Mouse (Mus musculus) kidney, adult 18-20 months (tissue): ENCODE data around the gene Rnase1.

Source experiments
- DNase-seq: peaks from one replicate; pipeline ENCODE4 v3.0.0; 2021

The Rnase1 gene

DNA sequence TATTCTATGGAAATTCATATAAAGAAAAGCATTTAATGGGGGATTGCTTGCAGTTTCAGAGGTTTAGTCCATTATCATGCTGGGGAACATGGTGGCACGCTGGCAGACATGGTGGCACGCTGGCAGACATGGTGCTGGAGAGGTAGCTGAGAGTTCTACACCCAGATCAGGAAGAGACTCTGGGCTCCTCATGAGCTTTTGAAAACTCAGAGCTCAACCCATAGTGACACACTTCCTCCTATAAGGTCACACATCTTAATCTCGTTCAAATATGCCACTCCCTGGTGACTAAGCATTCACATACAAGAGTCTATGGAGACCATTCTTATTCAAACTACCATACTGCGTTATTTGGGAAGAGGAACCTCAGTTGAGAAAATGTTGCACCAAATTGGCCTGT lies 14.2 kb downstream of the Rnase1 start:
- no peak for DNase-seq

DNA sequence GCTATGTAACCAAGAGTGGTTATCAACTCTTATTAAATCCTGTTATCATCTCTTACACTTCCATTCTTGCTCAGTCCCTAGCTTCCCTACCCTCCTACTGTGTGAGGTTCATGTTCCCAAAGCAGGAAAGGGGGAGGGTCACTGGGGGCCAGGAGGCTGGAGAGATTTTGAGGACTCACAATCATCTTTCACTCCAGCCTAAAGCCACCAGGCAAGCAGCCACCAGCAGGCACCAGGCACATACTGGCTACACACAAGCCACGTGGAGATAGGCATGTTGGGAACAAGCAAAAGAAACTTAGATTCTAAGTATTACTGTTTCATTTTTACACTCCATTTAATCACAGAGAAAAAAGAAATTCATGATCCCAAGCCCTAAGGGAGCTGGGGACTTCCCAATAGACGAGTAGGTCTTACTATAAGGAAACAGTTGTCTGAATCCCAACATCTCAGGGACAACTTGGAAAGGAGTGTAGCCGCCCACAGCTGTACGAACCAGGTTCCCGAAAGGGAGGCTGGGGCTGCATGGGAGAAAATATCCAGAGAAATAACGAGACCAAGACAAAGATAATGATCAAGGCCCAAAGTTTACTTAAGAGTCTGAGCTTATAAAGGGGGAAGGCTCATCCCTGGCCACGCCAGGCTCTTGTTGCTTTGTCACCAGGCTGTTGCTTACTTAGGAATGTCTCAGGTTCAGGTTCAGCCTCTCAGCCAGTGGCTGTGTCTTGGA lies 15.3 kb downstream of the Rnase1 start:
- DNase-seq = no peak

DNA sequence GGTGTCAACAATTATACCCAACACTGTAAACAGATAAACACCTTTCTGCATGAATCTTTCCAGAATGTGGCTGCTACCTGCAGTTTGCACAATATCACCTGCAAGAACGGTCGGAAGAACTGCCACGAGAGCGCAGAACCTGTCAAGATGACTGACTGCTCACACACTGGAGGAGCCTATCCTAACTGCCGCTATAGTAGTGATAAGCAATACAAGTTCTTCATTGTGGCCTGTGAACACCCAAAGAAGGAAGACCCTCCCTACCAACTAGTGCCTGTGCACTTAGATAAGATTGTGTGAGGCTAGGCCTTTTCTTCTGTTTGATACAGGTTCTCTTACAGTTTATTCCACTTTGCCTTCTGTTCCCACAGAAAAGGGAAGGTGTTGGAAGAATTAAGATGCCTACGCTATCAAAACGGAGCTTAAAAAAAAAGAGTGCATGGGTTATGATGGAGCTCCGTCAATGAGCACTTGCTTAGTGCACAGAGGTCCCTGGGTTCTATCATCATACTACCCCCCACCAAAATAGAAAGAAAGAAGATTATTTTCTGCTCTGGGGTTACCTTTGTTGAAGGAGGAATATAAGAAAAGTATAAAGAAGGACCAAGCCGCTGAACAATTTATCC lies 16.2 kb downstream of the Rnase1 start:
- DNase-seq = no peak

DNA sequence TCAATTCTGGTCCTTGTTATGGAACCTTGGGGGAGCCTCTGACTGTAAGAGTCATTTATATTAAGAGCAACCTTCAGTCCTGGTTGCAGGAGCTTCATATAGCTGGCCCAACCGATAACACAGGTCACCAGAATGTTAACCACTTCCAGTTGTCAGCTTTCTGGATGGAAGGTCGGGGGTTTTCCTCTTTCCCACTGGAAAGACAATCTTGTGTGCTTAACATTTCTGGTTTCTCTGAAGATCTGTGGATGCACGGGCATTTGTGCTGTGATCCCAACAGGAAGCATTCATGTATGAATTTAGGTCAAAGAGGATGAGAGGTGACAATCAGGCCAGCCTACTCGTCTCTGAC lies 17.0 kb downstream of the Rnase1 start:
- DNase-seq = no peak

DNA sequence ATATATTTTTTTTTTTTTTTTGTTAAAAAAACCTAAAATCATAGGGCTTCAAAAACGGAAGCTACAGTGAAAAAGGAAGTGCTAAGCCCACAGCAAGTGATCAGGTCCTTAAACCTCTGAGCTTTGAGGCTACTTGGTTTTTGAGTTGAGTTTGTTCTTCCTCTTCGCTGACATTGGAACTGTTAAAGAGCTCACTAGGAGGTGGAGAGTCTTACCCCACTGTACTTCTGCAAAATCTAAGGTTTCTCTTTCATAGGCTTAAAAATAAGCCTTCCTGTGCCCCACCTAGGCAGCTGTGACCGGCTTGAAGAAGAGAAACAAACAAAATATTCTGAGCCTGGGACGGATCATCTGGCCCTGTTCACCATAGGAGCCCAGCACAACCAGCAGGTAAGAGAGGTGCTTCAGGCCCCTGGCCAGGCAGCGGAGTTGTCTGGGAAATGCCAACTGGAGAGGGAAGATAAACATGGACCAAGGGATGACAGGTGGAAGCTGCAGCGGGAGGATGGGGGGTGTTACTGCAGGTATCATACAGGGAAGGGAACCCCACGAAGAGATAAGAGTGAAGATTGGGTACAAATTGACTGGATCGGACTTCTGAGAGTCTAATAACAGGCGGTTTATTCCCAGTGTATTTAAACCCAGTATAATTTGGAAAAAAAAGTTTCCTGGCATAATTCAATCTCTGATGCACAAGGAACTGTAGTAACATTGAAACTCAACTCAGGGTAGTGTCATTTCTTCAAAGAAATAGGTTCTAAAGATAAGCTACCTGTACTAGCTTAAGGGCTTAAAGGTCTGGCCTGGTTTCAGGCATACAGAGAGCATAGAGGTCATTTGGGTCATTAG lies 17.6 kb downstream of the Rnase1 start:
- no peak for DNase-seq

DNA sequence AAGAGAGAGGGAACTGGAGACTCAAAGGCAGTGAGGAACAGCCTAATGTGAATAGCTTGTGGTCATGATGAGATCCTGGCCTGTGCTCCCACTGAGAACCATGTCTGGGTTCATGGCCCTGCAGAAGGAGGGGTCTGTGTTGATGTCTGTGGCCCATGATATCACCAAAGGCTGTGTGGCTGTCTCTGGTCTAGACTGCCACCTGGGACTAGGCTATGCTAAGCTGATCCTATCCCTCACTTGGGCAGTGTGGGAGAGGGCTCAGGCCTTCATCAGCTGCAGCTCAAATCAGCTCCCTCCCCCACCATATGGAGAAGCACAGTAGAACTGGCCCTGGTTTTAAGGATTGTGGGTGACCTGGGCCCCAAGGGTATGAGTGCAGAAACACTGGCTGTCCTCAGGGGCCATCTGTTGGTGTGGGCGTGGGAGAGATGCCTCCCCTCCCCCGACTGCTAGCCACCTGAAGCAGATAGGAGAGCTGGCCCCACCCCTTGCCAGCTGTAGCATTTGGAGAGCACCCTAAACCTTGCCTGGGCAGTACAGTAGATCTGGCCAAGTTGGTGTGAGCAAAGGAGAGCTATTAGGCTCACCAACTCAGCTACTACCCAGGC lies 18.8 kb downstream of the Rnase1 start:
- no peak for DNase-seq

DNA sequence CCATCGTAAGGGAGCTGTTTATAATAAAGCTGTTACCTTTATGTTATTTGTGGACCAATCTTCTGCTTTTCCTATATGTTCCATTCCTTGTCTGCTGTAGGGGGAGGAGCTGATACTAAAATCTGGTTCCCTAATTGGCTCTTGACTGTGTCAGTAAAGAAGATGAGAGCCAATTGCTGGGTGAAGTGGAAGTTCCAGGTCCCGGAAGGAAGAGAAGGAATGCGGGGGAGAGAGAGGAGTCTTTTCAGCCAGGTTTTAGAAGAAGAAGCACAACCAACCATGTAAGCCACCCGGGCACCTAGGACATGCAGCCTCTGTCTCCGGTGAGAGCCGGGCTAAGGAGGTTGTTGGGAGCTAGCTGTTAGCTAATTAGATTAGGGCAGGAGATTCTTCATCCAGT lies 20.9 kb downstream of the Rnase1 start:
- DNase-seq = no peak

DNA sequence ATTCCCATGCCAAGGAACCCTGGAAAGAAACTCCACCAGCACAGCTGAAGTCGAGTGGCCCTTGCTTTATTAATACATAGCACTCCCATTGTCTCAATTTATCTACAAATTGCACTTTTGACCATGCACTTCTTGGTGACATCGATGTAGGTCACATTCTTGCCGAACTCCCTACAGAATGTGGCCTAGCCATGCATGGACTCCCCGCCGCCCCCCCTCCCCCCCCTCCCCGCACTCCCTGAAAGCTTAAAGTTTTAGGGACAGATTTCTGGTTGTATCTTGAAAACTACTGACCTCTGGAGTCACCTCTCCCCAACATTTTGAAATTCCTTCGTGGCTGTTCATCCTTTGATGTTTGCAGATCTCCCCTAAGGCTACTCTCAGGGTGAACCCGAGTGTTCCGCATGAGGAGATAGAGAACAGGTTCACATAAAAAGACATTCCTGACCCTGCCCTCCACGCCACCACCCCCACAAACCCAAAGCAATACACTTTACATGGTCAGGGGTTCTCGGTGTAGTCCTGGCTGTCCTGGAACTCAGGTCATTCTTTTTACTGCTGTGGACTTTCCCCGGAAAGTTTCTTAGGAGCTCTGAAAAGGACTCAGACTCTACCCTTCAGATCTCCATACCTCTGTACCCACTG lies 32.5 kb downstream of the Rnase1 start, which contains the start of gene Eddm3b:
Eddm3b (plus strand) TSS at position 511 of the 645 bp plus-strand sequence.
- DNase-seq = no peak

DNA sequence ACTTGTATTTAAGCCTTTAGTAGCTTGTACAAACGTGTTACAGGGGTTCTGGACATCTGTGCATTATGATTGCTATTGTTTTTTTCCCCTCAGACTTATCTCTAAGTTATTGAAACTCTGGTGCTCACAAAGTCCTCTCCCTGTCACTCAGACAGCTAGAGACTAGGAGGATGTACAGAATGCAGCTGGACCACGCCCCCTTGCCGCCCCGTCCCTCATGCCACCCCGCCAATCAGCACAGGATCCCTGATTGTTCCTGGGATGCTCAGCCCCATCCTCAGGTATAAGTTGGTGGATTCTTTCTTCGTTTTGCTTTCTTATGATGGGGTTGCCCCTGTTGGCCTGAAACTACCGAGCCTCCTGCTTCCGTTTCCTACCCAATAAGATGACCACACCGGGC lies 33.1 kb downstream of the Rnase1 start:
- no peak for DNase-seq

DNA sequence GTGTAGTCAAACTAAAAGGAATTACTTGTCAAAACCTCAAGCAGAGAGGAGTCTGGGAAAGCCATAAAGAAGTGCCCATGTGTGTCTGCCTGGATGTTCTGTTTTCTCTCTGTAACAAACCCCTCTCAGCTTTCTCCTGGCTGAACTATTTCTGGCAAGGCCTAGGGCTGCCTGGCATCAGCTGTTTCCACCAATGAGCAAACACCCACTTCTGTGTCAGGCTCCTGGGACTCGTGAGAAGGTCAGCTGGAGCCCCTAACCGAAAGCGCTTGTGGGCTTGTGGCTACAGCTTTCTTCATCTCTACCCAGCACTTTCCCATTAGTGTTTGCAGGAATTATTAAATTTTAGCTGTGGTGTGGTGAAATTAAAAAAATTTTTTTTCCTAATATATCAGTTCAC lies 34.6 kb downstream of the Rnase1 start:
- DNase-seq = no peak

DNA sequence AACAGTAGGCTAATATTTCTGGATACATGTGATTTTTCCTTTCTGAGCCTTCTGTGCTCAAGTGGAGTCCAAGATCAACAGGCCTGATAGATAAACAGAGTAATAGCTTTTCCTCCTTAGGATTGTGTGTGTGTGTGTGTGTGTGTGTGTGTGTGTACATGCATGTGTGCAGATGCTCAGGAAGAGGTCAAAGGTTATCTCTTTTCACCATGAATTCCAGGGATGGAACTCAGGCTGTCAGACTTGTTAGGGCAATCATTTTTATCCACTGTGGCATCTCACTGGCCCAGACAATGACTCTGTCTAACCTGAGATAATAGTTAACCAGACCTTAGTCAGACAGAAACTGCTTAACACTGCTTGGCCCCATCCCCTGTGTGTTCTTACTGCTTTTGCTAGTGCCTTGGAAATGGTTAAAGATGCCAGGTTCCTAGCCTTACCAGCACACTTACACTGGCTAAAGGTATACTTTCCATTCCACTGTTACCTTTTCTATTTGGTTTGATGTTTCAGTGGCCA lies 40.1 kb downstream of the Rnase1 start:
- no peak for DNase-seq

DNA sequence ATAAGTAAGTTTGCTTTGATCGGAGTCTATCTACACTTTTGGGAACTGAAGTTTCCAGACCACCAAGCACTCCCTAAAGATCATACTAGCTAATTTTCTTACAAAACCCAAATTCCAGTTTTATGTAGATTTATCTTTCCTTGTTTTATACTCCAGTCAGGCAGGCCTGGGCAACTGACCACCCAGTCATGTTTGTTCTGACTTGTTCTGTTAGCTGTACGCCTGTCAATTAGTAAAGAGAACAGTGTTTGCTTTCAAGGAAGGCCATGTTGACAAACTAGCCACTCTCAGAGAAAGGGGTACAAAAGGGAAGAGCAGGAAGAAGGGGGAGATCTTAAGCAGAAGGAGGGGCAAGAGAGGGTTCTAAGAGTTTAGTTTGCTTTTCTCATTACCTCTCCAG lies 42.2 kb downstream of the Rnase1 start:
- DNase-seq = no peak

DNA sequence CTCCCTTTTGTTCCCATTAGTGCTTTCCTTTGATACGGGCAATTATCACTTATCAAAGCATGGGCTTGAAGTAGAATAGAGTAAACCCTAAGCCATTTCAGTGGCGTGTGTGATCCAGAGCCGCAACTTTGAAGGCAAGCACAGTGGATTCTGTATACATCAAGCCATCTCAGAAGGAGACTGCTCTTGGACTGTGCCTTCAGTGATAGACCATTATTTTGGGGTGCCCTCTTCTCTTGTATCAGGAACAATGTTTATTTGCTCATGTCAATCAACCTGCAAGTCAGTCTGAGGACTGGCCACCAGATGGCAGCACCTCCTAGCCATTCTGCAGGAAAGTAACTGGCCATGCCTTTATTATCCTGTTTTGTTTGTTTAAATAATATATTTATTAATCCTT lies 43.4 kb downstream of the Rnase1 start:
- DNase-seq = peak; percentile 75

DNA sequence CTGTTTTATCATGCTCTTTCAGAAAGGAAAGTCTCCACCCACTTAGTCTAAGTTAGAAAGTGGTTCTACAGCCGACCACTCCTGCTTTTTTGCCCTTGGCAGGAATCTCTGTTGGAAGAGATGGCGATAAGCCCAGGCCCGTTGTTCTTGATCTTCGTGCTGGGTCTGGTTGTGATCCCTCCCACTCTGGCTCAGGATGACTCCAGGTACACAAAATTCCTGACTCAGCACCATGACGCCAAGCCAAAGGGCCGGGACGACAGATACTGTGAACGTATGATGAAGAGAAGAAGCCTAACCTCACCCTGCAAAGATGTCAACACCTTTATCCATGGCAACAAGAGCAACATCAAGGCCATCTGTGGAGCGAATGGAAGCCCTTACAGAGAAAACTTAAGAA lies 45.3 kb downstream of the Rnase1 start:
- DNase-seq = no peak

DNA sequence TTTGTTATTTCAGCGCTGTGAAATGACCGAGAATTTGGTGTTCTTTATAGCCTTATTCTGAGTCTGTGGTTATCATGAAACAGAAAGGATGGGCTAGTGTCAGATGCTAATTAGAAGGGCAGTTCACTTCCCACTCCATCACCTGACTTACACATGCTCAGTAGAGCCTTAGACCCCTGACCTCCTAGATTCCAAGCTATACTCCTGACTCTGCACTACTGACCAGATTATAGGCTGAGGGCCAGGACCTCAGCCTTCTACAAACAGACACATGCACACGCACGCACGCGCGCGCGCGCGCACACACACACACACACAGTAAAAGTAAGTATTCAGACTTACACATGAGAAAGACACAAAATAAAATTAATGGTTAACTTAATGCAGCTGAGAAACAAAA lies 47.7 kb downstream of the Rnase1 start:
- no peak for DNase-seq

DNA sequence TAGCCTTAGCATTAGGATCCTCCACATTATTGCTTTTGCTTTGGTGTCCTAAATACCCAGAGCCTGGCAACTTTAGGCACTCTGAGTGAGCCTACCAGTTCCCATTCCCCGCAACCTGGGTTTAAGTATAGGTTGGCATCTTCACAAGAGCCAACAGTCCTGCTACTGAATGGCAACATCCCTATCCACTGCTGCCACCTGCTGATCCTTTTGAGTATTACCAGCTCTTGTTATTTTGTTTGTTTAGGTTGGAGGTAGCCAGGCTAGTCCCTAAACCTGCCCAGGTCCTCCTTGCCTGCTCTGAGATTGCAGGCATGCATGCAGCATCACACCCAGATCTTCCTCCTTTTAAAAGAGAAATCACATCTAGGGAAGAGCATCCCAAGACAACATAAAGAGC lies 48.3 kb downstream of the Rnase1 start:
- DNase-seq = peak; percentile 77

DNA sequence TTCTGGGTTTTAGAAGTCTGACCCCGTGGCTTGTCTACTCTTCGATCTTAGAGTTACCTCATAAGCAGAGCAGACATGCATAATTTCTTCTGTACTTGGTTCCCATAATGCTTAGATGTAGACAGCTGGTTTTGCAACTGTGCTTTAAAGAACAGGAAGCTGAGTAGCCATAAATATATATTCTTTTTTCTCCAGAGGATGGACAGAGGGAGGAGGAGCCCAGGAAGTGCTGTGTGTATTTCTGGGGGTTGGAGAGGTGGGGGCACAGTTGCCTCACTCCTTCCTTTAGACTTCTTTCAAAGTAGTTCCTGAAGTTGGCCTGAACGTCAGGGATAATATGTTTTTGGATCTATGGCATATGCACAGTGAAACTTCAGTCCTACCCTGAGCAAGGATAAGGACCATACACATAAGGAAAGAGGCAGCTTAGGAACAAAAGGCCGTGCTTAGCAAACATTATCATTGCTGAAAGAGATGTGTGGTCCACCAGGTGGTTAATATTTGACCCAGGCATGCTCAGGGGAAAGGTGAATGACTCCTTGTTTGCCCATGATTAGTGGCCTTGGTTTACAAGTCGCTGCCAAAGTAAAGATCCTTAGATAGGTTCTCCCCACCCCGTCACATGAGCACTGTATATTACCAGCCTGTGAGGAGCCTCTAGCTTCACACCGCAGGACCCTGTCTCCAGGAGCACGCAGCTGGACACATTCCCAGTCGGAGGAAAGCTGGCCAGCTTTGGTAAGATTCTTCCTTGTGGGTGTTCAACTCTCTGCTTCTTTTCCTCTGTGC lies 50.7 kb downstream of the Rnase1 start:
- DNase-seq = peak; percentile 31
